Mouse (Mus musculus): ENCODE measurements at regions not wholly inside any gene's neighbourhood (a gene's known extent, or its start where the extent isn't known, plus 50 kb on each side); places are given as distances from the start of the nearest gene placed in this dataset.
A peak's percentile ranks its signal among the peaks of the same experiment; 100 is the strongest.

- DNase-seq (ENCODE audit: low spot score): no peak
Measured at GRCm38 (mm10) chr7:72905891-72906290, 469.4 kb upstream of the Rgma start.

DNA sequence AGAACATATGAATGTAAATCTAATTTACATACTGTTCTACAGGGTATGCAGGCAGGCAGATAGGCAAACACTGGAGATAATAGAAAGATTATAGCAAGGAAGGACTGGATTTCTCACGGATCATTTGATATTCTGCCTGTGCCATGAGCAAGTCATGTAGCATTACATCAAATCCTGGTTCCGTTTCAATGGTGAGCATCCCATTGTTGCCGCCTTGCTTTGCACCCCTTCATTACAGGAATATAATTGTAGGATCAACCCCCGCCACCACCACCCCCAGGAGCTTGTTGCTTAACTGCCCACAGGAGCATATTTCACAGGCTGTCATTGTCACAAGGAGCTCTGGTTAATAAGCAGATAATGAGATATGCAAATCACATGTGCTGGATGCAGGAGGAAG, 468.8 kb upstream of the Rgma start:
- DNase-seq (ENCODE audit: low spot score): no peak

DNA sequence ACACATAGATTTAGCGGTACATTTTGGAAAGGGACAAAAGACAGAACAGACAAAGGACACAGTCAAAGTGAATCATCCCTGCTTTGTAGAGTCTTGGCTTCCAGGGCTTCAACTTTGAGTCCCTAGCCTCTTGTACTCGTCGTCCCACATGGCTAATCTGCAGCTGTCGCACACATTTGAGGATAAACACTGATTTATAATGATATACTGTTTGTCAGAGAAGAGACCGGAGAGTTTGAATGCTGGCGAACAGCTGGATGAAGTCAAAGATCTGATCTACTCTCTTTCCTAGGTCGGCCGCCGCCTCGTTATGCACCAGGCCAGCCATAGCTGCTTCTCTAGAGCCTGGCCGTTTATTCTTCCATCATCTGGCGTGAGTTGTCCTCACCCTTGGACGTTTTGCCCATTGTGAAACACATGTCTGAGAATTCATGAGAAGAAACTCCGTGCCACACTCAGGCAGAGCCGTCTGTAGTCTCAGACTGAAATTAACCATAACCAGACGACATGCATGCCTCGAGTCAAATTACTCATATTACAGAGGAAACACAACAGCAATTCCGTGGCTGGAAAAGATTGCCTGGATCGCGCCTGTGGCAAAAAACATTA, 448.4 kb upstream of the Rgma start:
- DNase-seq (ENCODE audit: low spot score): no peak

DNA sequence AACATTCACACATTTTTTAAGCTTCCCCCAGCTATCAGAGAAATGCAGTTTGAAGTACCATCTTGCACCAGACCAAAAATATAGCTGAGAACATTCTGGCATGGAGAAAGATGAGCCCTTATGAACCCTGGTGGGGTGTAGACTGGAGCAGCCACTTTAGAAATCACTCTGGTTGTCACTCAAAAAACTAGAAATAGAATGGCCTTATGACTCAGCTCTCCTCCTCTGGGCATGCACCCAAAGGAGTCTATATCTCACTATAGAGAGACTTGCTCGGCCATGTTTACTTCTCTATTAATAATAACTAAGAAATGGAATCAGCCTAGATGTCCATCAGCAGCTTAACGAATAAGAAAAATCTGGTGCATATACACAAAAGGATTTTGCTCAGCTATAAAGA, 436.5 kb upstream of the Rgma start:
- DNase-seq (ENCODE audit: low spot score): peak; percentile 66

- DNase-seq (ENCODE audit: low spot score): no peak
Measured at GRCm38 (mm10) chr7:72947531-72947930, 427.8 kb upstream of the Rgma start.

- DNase-seq (ENCODE audit: low spot score): no peak
Measured at GRCm38 (mm10) chr7:72948026-72948425, 427.3 kb upstream of the Rgma start.

- no peak for DNase-seq (ENCODE audit: low spot score)
Measured at GRCm38 (mm10) chr7:72948666-72949065, 426.6 kb upstream of the Rgma start.

DNA sequence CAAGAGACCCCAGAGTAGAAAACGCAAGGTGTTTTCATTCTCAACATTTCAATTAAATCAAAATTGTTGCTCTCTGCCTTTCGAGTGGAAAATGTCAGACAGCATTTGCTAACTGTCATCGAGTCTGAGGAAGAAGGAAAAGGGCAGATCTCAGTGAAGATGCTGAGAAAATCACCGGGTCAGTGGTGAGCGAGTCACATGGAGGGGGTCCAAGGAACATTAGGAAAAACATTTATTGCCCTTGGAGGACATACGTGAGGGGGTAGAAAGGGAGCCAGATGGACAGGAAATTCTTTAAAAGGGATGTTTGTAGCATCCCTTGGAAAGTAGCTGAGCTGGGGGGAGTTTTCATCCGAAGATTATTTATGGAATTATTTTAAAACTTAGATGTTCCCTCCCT, 425.4 kb upstream of the Rgma start:
- no peak for DNase-seq (ENCODE audit: low spot score)

- DNase-seq (ENCODE audit: low spot score): no peak
Measured at GRCm38 (mm10) chr7:72957674-72958073, 417.6 kb upstream of the Rgma start.

- no peak for DNase-seq (ENCODE audit: low spot score)
Measured at GRCm38 (mm10) chr7:72961321-72961720, 414.0 kb upstream of the Rgma start.

GRCm38 (mm10) chr7:72962815-72963214, 412.5 kb upstream of the Rgma start:
- no peak for DNase-seq (ENCODE audit: low spot score)

- DNase-seq (ENCODE audit: low spot score): no peak
Measured at GRCm38 (mm10) chr7:72963908-72964307, 411.4 kb upstream of the Rgma start.

DNA sequence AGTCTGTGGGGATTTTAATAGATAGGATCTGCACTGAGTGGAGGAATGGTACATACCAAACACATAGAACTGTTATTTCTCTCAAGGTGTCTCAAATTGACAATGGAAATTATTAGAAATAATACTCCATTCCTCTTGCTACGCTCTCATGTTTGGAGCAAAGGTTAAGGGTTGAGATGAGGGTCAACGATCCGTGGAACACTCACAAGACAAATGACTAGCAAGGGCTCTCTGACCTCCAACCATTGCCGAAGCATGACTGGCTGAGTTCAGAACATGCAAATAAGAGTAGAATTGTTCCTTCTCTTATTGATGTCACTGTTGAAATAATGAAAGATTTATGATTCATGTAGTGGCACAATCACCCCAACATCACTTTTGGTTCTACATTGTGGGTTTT, 407.1 kb upstream of the Rgma start:
- DNase-seq (ENCODE audit: low spot score): no peak

GRCm38 (mm10) chr7:72971506-72972267, 403.6 kb upstream of the Rgma start:
- DNase-seq (ENCODE audit: low spot score): peak; percentile 7

GRCm38 (mm10) chr7:72972397-72972796, 402.9 kb upstream of the Rgma start:
- peak; percentile 13 for DNase-seq (ENCODE audit: low spot score)

DNA sequence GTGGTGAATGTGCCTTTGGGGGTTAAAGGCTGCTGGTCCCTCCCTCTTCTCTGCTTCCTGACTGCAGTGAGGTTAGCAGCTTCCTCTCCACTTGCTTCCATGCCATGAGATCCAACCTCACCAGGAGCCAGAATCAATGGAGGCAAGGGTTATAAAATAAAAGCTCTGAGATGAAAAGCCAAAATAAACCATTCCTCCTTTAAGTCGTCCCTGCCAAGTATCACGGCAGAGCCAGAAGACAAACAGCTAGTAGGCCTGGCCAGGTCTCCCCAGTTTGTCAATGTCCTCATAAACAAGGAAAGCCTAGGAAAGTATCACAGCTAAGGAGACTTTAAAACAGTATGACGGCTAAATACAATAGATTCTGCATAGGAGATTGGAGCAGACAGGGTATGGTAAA, 401.5 kb upstream of the Rgma start:
- no peak for DNase-seq (ENCODE audit: low spot score)

DNA sequence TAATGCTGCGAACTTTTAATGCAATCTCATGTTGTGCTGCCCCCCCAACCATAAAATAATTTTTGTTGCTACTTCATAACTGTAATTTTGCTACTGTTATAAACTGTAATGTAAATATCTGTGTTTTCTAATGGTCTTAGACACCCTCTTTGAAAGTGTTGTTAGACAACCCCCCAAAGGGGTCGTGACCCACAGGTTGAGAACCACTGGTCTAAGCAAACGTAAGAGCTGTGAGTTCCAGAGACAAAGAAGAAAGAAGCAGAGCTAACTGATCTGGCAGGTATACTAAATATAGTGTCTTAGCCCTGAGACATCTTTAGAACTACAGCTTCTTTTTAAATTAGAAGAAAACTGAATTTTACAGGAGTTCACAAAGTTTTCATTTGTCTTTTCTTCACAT, 400.9 kb upstream of the Rgma start:
- no peak for DNase-seq (ENCODE audit: low spot score)

GRCm38 (mm10) chr7:72990559-72991429, 384.5 kb upstream of the Rgma start:
- DNase-seq (ENCODE audit: low spot score): no peak

- DNase-seq (ENCODE audit: low spot score): peak; percentile 15
Measured at GRCm38 (mm10) chr7:72998374-72998773, 376.9 kb upstream of the Rgma start.

DNA sequence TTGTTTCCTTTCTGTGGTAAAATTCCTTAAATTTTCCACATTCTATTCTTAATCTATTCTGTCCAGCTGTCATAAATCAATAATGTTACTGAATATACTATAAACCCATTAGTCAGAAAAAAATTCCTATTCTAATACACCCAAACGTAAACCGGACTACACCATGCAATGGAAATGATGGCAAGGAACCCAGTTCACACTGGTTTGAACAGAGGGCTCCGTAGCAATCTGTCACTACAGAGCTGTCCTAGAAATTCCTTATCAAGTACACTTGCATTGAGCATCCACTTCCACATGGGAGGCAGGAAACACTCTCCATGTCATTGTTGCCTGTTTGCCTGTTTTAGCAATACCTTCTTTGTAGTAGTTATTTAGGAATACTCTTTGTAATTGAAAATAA, 356.2 kb upstream of the Rgma start:
- no peak for DNase-seq (ENCODE audit: low spot score)

- DNase-seq (ENCODE audit: low spot score): no peak
Measured at GRCm38 (mm10) chr7:73019764-73020354, 355.4 kb upstream of the Rgma start.

- DNase-seq (ENCODE audit: low spot score): no peak
Measured at GRCm38 (mm10) chr7:73021786-73022185, 353.5 kb upstream of the Rgma start.

Data from heart, adult 8-10 months (tissue).